Mouse (Mus musculus): ENCODE data around the gene Cfap45.

Cfap45 gene

GRCm38 (mm10) chr1:172520576-172521440 is at the start of gene Cfap45:
TSS of gene Cfap45 (plus strand) at chr1:172520801.
- peak; percentile 91 to 92 for DNase-seq

- DNase-seq, result no peak
Measured at GRCm38 (mm10) chr1:172472909-172473308, 47.7 kb upstream of the Cfap45 start.

- DNase-seq, result no peak
Measured at GRCm38 (mm10) chr1:172474196-172474595, 46.4 kb upstream of the Cfap45 start.

GRCm38 (mm10) chr1:172475054-172475741 is 45.4 kb upstream of the Cfap45 start, which contains the start of gene Slamf9:
TSS of gene Slamf9 (plus strand) at chr1:172475358.
- DNase-seq, result peak in 1 of 2 experiments; percentile 47

GRCm38 (mm10) chr1:172478020-172478419 is 42.6 kb upstream of the Cfap45 start:
- no peak for DNase-seq

- no peak for DNase-seq
Measured at GRCm38 (mm10) chr1:172480376-172480775, 40.2 kb upstream of the Cfap45 start.

- peak in 1 of 2 experiments; percentile 19 for DNase-seq
Measured at GRCm38 (mm10) chr1:172481111-172481510, 39.5 kb upstream of the Cfap45 start.

- peak; percentile 92 to 95 for DNase-seq
Measured at GRCm38 (mm10) chr1:172481540-172482280, 38.9 kb upstream of the Cfap45 start, which contains the start of gene Igsf9. TSS of gene Igsf9 (plus strand) at chr1:172481788.

GRCm38 (mm10) chr1:172482518-172483360 is 37.9 kb upstream of the Cfap45 start:
- DNase-seq, result peak in 1 of 2 experiments; percentile 11

GRCm38 (mm10) chr1:172483361-172483660 is 37.3 kb upstream of the Cfap45 start:
- no peak for DNase-seq

GRCm38 (mm10) chr1:172484236-172484635 is 36.4 kb upstream of the Cfap45 start:
- DNase-seq, result no peak

GRCm38 (mm10) chr1:172484671-172485070 is 35.9 kb upstream of the Cfap45 start:
- peak in 1 of 2 experiments; percentile 14 for DNase-seq

GRCm38 (mm10) chr1:172485821-172486220 is 34.8 kb upstream of the Cfap45 start:
- DNase-seq, result no peak

GRCm38 (mm10) chr1:172486236-172486635 is 34.4 kb upstream of the Cfap45 start:
- DNase-seq, result no peak

- DNase-seq, result no peak
Measured at GRCm38 (mm10) chr1:172486651-172487050, 34.0 kb upstream of the Cfap45 start.

- DNase-seq, result no peak
Measured at GRCm38 (mm10) chr1:172487859-172488258, 32.7 kb upstream of the Cfap45 start.

- no peak for DNase-seq
Measured at GRCm38 (mm10) chr1:172488831-172489230, 31.8 kb upstream of the Cfap45 start.

GRCm38 (mm10) chr1:172489585-172490250 is 30.9 kb upstream of the Cfap45 start:
- no peak for DNase-seq

- peak; percentile 84 to 92 for DNase-seq
Measured at GRCm38 (mm10) chr1:172490261-172490661, 30.3 kb upstream of the Cfap45 start.

- DNase-seq, result no peak
Measured at GRCm38 (mm10) chr1:172492047-172492446, 28.6 kb upstream of the Cfap45 start.

- no peak for DNase-seq
Measured at GRCm38 (mm10) chr1:172493516-172493915, 27.1 kb upstream of the Cfap45 start.

GRCm38 (mm10) chr1:172496030-172496429 is 24.6 kb upstream of the Cfap45 start:
- peak in 1 of 2 experiments; percentile 19 for DNase-seq

Measured in lung, postnatal 4 days (tissue).